Mouse (Mus musculus): ENCODE results near the gene Ovca2.

DNA sequence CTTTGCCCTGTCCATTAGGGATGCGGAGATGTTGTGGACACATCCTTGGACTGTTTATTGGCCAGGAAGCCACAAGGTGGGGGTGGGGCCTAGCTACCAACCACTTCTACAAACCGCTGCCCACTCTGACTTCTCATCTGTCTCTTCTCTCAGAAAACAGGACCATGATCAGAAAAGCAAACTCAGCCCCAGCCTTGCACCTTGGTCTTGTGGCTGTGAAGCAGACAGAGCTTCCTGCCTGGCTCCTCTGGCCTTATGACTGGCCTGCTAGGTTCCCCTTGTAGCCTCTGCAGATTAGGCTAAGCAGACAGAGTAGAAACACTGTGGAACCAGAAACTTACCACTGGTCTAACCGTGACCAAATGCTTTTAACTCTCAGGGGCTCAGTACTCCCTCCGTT lies 30.7 kb upstream of the Ovca2 start:
- TF ChIP-seq CTCF (IDR thresholded peaks at IDR 0.05; ENCODE audit: borderline replicate concordance, control insufficient read depth, extremely low read depth, insufficient read depth, low read length, poor library complexity) (no peak), POLR2A (IDR thresholded peaks at IDR 0.05; ENCODE audit: control insufficient read depth, extremely low read depth, insufficient read depth, low read length, poor library complexity) (no peak)

Measured in thymus, adult 2 months (tissue).